Mouse (Mus musculus) heart, adult 2 months (tissue): ENCODE results near the gene Tsks.

ENCODE experiments used
- CTCF ChIP-seq: fragments of 200-600 bp; IDR thresholded peaks from 2 replicates; pipeline ENCODE4 v1.8.1; 2022; ENCODE audit warnings: antibody characterized with exemption, mild to moderate bottlenecking, moderate library complexity
- EP300 ChIP-seq: fragments of 200-500 bp; IDR thresholded peaks from 2 replicates; pipeline ENCODE4 v1.6.1; 2011; ENCODE audit warnings: low read depth, low read length, control low read depth; ENCODE audit not compliant: insufficient read depth
- POLR2A ChIP-seq: fragments of 200-500 bp; IDR thresholded peaks from 2 replicates; pipeline ENCODE4 v1.6.1; 2011; ENCODE audit warnings: mild to moderate bottlenecking, low read depth, low read length, control low read depth; ENCODE audit not compliant: insufficient read depth

DNA sequence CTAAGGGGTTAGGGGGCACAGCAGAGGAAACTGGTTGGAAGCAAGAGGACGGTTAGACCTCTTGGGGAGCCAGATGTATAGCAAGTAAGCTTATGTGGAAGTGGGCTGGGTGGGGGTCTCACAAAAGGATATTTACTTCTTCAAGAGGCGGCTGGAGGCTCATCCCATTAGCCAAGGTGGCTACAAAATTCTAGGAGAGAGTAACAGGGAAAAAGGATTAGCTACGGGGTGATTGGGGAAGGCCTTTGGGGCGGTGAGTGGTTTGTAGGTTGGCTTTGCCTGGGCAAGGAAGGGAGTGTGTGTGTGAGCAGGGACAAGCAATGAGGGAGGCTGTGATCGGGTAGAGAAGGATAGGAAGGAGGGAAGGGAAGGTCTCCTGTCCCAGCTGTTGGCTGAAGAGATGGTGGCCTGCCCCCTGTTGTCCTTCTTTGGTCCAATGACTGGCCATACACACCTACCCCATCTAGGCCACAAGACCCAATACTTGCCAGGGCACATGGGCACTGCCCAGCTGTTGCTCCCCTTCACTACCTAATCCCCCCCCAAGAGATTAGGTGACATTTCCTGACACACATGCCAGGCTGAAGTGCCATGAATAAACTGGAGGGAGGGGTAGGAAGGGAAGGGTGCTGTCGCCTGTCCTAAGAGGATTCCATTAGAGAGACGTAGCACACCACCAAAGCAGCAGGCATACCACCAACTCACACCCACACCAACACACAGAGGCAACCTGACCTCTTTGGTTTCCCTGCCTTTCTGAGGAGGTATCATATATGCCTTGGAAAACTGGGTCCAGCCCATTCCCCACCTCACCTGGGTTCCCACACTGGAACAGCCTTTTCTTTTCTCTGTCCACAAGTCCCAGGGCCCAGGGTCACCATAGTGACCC is 41.2 kb downstream of the Tsks start:
- no peak for TF ChIP-seq POLR2A
- no peak for TF ChIP-seq CTCF
- TF ChIP-seq EP300, result no peak
